Mouse (Mus musculus) hindbrain, embryonic 16.5 days (tissue): ENCODE data around the gene Ccdc144b. TPM values are rescaled to one million over a fixed set of nuclear protein-coding genes. Genes with fewer than 3 reads are reported as not detected.

Experiments used
- ATAC-seq: fragments of 200-750 bp; cut with Nextera tagmentation; 2 replicates; pipeline ENCODE4 v1.8.0; 2017; ENCODE audit warnings: moderate TSS enrichment, moderate library complexity
- H3K27ac ChIP-seq: fragments of 300-500 bp; sonication (generic); 2 replicates; pipeline ENCODE4 v1.5.1; 2014; ENCODE audit warnings: low read depth, mild to moderate bottlenecking, control low read depth, low read length, moderate library complexity
- H3K27me3 ChIP-seq: fragments of 300-500 bp; sonication (generic); replicated peaks from 2 replicates; pipeline ENCODE4 v1.6.1; 2014; ENCODE audit warnings: low read length; ENCODE audit not compliant: control insufficient read depth, insufficient read depth
- H3K36me3 ChIP-seq: fragments of 300-500 bp; sonication (generic); 2 replicates; pipeline ENCODE4 v1.6.1; 2014; ENCODE audit warnings: mild to moderate bottlenecking, low read length, moderate library complexity, mixed read lengths; ENCODE audit not compliant: control insufficient read depth, insufficient read depth
- H3K4me1 ChIP-seq: fragments of 300-500 bp; sonication (generic); 2 replicates; pipeline ENCODE4 v1.6.1; 2014; ENCODE audit warnings: low read depth, low read length; ENCODE audit not compliant: control insufficient read depth, insufficient read depth
- H3K4me2 ChIP-seq: fragments of 300-500 bp; sonication (generic); 2 replicates; pipeline ENCODE4 v1.6.1; 2014; ENCODE audit warnings: mild to moderate bottlenecking, low read length, control low read depth, moderate library complexity
- H3K4me3 ChIP-seq: fragments of 300-500 bp; sonication (generic); 2 replicates; pipeline ENCODE4 v1.5.1; 2014; ENCODE audit warnings: mild to moderate bottlenecking, low read length, control low read depth, moderate library complexity
- H3K9ac ChIP-seq: fragments of 300-500 bp; sonication (generic); 2 replicates; pipeline ENCODE4 v1.6.1; 2014; ENCODE audit warnings: low read depth, mild to moderate bottlenecking, control low read depth, low read length, moderate library complexity
- H3K9me3 ChIP-seq: fragments of 300-500 bp; sonication (generic); 2 replicates; pipeline ENCODE4 v1.6.1; 2014; ENCODE audit warnings: mild to moderate bottlenecking, low read length, moderate library complexity; ENCODE audit not compliant: control insufficient read depth
- WGBS: fragments of 180-500 bp; shearing (Covaris S2); extraction: QIAGEN DNeasy Blood & Tissue Kit; methylation state at CpG from one replicate; pipeline ENCODE4 v1.1.7; 2014; 5-methylcytosine and 5-hydroxymethylcytosine counted together
- polyA plus RNA-seq: library from polyadenylated mRNA; unstranded; fragments of >200 nt; fragmentation: Nextera tagmentation; extraction: Ambion mirVana; gene quantifications from 2 replicates; pipeline ENCODE4 v1.2.1, GENCODE M21; 2015

Ccdc144b gene
- polyA plus RNA-seq = not detected in 2 replicates

- Histone ChIP-seq H3K9ac (no peak within 1 kb of the TSS), H3K9me3 (no peaks in the 10 kb centered on the region), H3K36me3 (no peaks in the 10 kb centered on the region), H3K27ac (no peak within 1 kb of the TSS), H3K27me3 (no peaks in the 10 kb centered on the region), H3K4me2 (no peak within 1 kb of the TSS), H3K4me3 (no peak within 1 kb of the TSS), H3K4me1 (no peaks in the 10 kb centered on the region)
- 92% methylated on average over 6 of the region's 6 CpGs for WGBS
- no peak for ATAC-seq
These were observed at the start of gene Ccdc144b for GRCm38 (mm10) chr3:36053447-36053846. Ccdc144b (minus strand) TSS chr3:36053547.

GRCm38 (mm10) chr3:36095371-36095770 is 42.0 kb upstream of the Ccdc144b start:
- H3K27me3 ChIP-seq = no peaks in the 10 kb centered on the region
- H3K9ac ChIP-seq = no peak overlapping the region
- WGBS = 87% methylated on average over 2 of the region's 2 CpGs
- peaks cover 6% of the 10 kb centered on the region for H3K36me3 ChIP-seq
- H3K27ac ChIP-seq = no peak overlapping the region
- H3K4me3 ChIP-seq = no peak overlapping the region
- no peaks in the 10 kb centered on the region for H3K4me1 ChIP-seq
- no peaks in the 10 kb centered on the region for H3K9me3 ChIP-seq
- ATAC-seq = no peak
- no peak overlapping the region for H3K4me2 ChIP-seq

- Histone ChIP-seq H3K9me3 (no peaks in the 10 kb centered on the region), H3K4me2 (no peak overlapping the region), H3K36me3 (peaks cover 42% of the 10 kb centered on the region), H3K9ac (no peak overlapping the region), H3K4me1 (no peaks in the 10 kb centered on the region), H3K4me3 (no peak overlapping the region), H3K27ac (no peak overlapping the region), H3K27me3 (no peaks in the 10 kb centered on the region)
- ATAC-seq = no peak
- WGBS = 96% methylated on average over 9 of the region's 9 CpGs
These were observed 34.2 kb upstream of the Ccdc144b start for GRCm38 (mm10) chr3:36087591-36087990.

- Histone ChIP-seq H3K27me3 (no peaks in the 10 kb centered on the region), H3K4me3 (no peak overlapping the region), H3K4me2 (no peak overlapping the region), H3K9me3 (no peaks in the 10 kb centered on the region), H3K4me1 (no peaks in the 10 kb centered on the region), H3K36me3 (peaks cover 52% of the 10 kb centered on the region), H3K27ac (no peak overlapping the region), H3K9ac (no peak overlapping the region)
- no peak for ATAC-seq
- WGBS = 100% methylated on average over 5 of the region's 5 CpGs
These were observed 32.0 kb upstream of the Ccdc144b start for GRCm38 (mm10) chr3:36085394-36085793.

GRCm38 (mm10) chr3:36083381-36083780 is 30.0 kb upstream of the Ccdc144b start:
- Histone ChIP-seq H3K27me3 (no peaks in the 10 kb centered on the region), H3K27ac (no peak overlapping the region), H3K36me3 (peaks cover 55% of the 10 kb centered on the region), H3K4me3 (no peak overlapping the region), H3K4me1 (no peaks in the 10 kb centered on the region), H3K9me3 (no peaks in the 10 kb centered on the region), H3K9ac (no peak overlapping the region), H3K4me2 (no peak overlapping the region)
- ATAC-seq = no peak
- 97% methylated on average over 7 of the region's 7 CpGs for WGBS

- H3K4me3 ChIP-seq = no peak overlapping the region
- no peak overlapping the region for H3K9ac ChIP-seq
- no peak for ATAC-seq
- 90% methylated on average over 4 of the region's 4 CpGs for WGBS
- H3K4me1 ChIP-seq = no peaks in the 10 kb centered on the region
- H3K27me3 ChIP-seq = no peaks in the 10 kb centered on the region
- H3K36me3 ChIP-seq = peaks cover 59% of the 10 kb centered on the region
- no peak overlapping the region for H3K27ac ChIP-seq
- no peaks in the 10 kb centered on the region for H3K9me3 ChIP-seq
- H3K4me2 ChIP-seq = no peak overlapping the region
These were observed 29.5 kb upstream of the Ccdc144b start for GRCm38 (mm10) chr3:36082843-36083242.

- H3K9me3 ChIP-seq = no peaks in the 10 kb centered on the region
- peaks cover 73% of the 10 kb centered on the region for H3K36me3 ChIP-seq
- ATAC-seq = no peak
- no peak overlapping the region for H3K27ac ChIP-seq
- no peak overlapping the region for H3K4me2 ChIP-seq
- no peaks in the 10 kb centered on the region for H3K4me1 ChIP-seq
- no peak overlapping the region for H3K9ac ChIP-seq
- H3K4me3 ChIP-seq = no peak overlapping the region
- 99% methylated on average over 5 of the region's 5 CpGs for WGBS
- no peaks in the 10 kb centered on the region for H3K27me3 ChIP-seq
These were observed 27.4 kb upstream of the Ccdc144b start for GRCm38 (mm10) chr3:36080741-36081140.

GRCm38 (mm10) chr3:36079886-36080285 is 26.5 kb upstream of the Ccdc144b start:
- H3K27me3 ChIP-seq = no peaks in the 10 kb centered on the region
- ATAC-seq = no peak

GRCm38 (mm10) chr3:36077386-36077785 is 24.0 kb upstream of the Ccdc144b start:
- no peaks in the 10 kb centered on the region for H3K9me3 ChIP-seq
- no peak overlapping the region for H3K4me2 ChIP-seq
- H3K27ac ChIP-seq = no peak overlapping the region
- H3K36me3 ChIP-seq = peaks cover 73% of the 10 kb centered on the region
- no peak for ATAC-seq
- H3K4me3 ChIP-seq = no peak overlapping the region
- no peaks in the 10 kb centered on the region for H3K4me1 ChIP-seq
- H3K9ac ChIP-seq = no peak overlapping the region
- 96% methylated on average over 3 of the region's 3 CpGs for WGBS
- H3K27me3 ChIP-seq = no peaks in the 10 kb centered on the region

More at GRCm38 (mm10) chr3:36079886-36080285, 26.5 kb upstream of the Ccdc144b start:
- H3K4me1 ChIP-seq = no peaks in the 10 kb centered on the region
- no peak overlapping the region for H3K27ac ChIP-seq
- no peak overlapping the region for H3K4me2 ChIP-seq
- WGBS = 90% methylated on average over 5 of the region's 5 CpGs
- H3K9me3 ChIP-seq = no peaks in the 10 kb centered on the region
- no peak overlapping the region for H3K4me3 ChIP-seq
- peaks cover 72% of the 10 kb centered on the region for H3K36me3 ChIP-seq
- H3K9ac ChIP-seq = no peak overlapping the region

- no peak overlapping the region for H3K27ac ChIP-seq
- 91% methylated on average over 6 of the region's 6 CpGs for WGBS
- no peaks in the 10 kb centered on the region for H3K27me3 ChIP-seq
- H3K9me3 ChIP-seq = no peaks in the 10 kb centered on the region
- no peak overlapping the region for H3K9ac ChIP-seq
- H3K4me1 ChIP-seq = no peaks in the 10 kb centered on the region
- no peak for ATAC-seq
- no peak overlapping the region for H3K4me3 ChIP-seq
- H3K36me3 ChIP-seq = peaks cover 62% of the 10 kb centered on the region
- no peak overlapping the region for H3K4me2 ChIP-seq
These were observed 22.1 kb upstream of the Ccdc144b start for GRCm38 (mm10) chr3:36075466-36075865.
